Comparison of ENCODE assay signal across 17 mouse cellular contexts in the genomic region with DNA sequence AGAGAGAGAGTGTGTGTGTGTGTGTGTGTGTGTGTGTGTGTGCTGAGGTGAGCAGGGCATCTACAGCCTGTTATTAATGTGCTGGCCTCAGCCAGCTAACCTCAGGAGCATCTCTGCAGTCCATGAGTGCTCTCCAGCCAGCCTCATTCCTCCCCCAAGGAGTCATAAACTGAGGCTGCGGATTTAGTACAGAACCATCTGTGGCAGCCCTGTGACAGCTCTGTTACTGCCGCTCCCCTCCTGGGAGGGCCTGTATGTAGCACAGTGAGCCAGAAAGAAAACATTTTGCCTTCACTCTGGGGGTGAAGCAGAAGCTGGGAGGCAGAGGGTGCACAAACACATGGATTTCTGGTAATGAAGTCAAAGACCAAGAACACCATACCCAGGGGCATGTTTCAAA.
DNase-seq lines count a peak whose midpoint lies in the region; ATAC-seq lines count a peak whose summit lies in the region.
"Had no signal": no experiment of that assay in that cellular context is flagged by ENCODE, and none has a peak within 500 bp of the region (broad histone marks: within the 10 kb centered on the region; RNA-seq: fewer than 3 reads in every experiment).

No protein-coding gene starts in this region.

- no peak overlapping the region for H3K9ac ChIP-seq in liver, embryonic 11.5 days (ENCODE audit: low read depth, low read length)
- H3K9ac ChIP-seq: embryonic facial prominence, embryonic 13.5 days; forebrain, embryonic 12.5 days; heart, embryonic 13.5 days; midbrain, embryonic 13.5 days had no signal

- H3K36me3 ChIP-seq in liver, embryonic 11.5 days (ENCODE audit: control insufficient read depth, insufficient read depth, low read length): no peaks in the 10 kb centered on the region
- H3K36me3 ChIP-seq: embryonic facial prominence, embryonic 13.5 days; forebrain, embryonic 12.5 days; heart, embryonic 13.5 days; midbrain, embryonic 13.5 days had no signal

- no peak for DNase-seq in frontal cortex, postnatal 14 days (ENCODE audit: low spot score in 2 of 2)
- peak; percentile 8 to 15 for DNase-seq in kidney, postnatal 4 days
- no peak for DNase-seq in kidney, postnatal 36 days
- peak; percentile 58 for DNase-seq in brain, adult 2 months (ENCODE audit: low read depth, low spot score)
- peak; percentile 38 to 48 for DNase-seq in layer of hippocampus, adult 8-10 months (ENCODE audit: low spot score in 2 of 2)
- DNase-seq in liver, embryonic 11.5 days (ENCODE audit: low spot score): no peak
- no peak for DNase-seq in adipocyte (ENCODE audit: low spot score)
- DNase-seq: cerebellum, adult 8-10 months; gastrocnemius, postnatal 10 days; lung, postnatal 36 days had no signal

- H3K9me3 ChIP-seq in liver, embryonic 11.5 days (ENCODE audit: control insufficient read depth, low read length): no peaks in the 10 kb centered on the region
- H3K9me3 ChIP-seq: embryonic facial prominence, embryonic 13.5 days; forebrain, embryonic 12.5 days; heart, embryonic 13.5 days; midbrain, embryonic 13.5 days had no signal

- peak; percentile 85 for ATAC-seq in frontal cortex, adult (ENCODE audit: low TSS enrichment)
- ATAC-seq in liver, embryonic 11.5 days (replicated peaks; ENCODE audit: low FRiP score): no peak
- ATAC-seq: intestine, embryonic 16.5 days; midbrain, embryonic 13.5 days; Patski had no signal

- H3K27me3 ChIP-seq in liver, embryonic 11.5 days (replicated peaks; ENCODE audit: control insufficient read depth, insufficient read depth, low read length): no peaks in the 10 kb centered on the region
- H3K27me3 ChIP-seq: embryonic facial prominence, embryonic 13.5 days; forebrain, embryonic 12.5 days; heart, embryonic 13.5 days; midbrain, embryonic 13.5 days; Patski had no signal

- no peak overlapping the region for H3K4me2 ChIP-seq in liver, embryonic 11.5 days
- H3K4me2 ChIP-seq: embryonic facial prominence, embryonic 13.5 days; forebrain, embryonic 12.5 days; heart, embryonic 13.5 days; midbrain, embryonic 13.5 days had no signal

- H3K4me3 ChIP-seq in liver, embryonic 11.5 days (ENCODE audit: low read depth, low read length): no peak overlapping the region
- H3K4me3 ChIP-seq: embryonic facial prominence, embryonic 13.5 days; forebrain, embryonic 12.5 days; heart, embryonic 13.5 days; midbrain, embryonic 13.5 days had no signal

- H3K4me1 ChIP-seq in liver, embryonic 11.5 days (replicated peaks; ENCODE audit: control insufficient read depth, insufficient read depth, low read length): no peaks in the 10 kb centered on the region
- H3K4me1 ChIP-seq: forebrain, embryonic 12.5 days; heart, embryonic 13.5 days; midbrain, embryonic 13.5 days had no signal

- no peak overlapping the region for H3K27ac ChIP-seq in liver, embryonic 11.5 days (ENCODE audit: low read depth, low read length)
- H3K27ac ChIP-seq: embryonic facial prominence, embryonic 13.5 days; forebrain, embryonic 12.5 days; heart, embryonic 13.5 days; midbrain, embryonic 13.5 days had no signal

- WGBS in liver, embryonic 11.5 days: 47% methylated on average over 2 of the region's 2 CpGs

Comparison
In these comparisons a context has a peak if more than half of its experiments do, and no peak if none do; other contexts are left out.
1. DNase-seq: peak in kidney, postnatal 4 days (2 of 2), brain, adult 2 months (single experiment) and layer of hippocampus, adult 8-10 months (2 of 2); none in frontal cortex, postnatal 14 days (0 of 2), kidney, postnatal 36 days (0 of 2), liver, embryonic 11.5 days (single experiment) and adipocyte (single experiment).